Mouse (Mus musculus) hindbrain, embryonic 16.5 days (tissue): Measurements from ENCODE around the gene Enoph1. TPM values are rescaled to one million over a fixed set of nuclear protein-coding genes. Genes with fewer than 3 reads are reported as not detected.

ENCODE experiments used
- ATAC-seq: fragments of 200-750 bp; cut with Nextera tagmentation; 2 replicates; pipeline ENCODE4 v1.8.0; 2017; ENCODE audit warnings: moderate TSS enrichment, moderate library complexity
- H3K27ac ChIP-seq: fragments of 300-500 bp; sonication (generic); 2 replicates; pipeline ENCODE4 v1.5.1; 2014; ENCODE audit warnings: low read depth, mild to moderate bottlenecking, control low read depth, low read length, moderate library complexity
- H3K27me3 ChIP-seq: fragments of 300-500 bp; sonication (generic); replicated peaks from 2 replicates; pipeline ENCODE4 v1.6.1; 2014; ENCODE audit warnings: low read length; ENCODE audit not compliant: control insufficient read depth, insufficient read depth
- H3K36me3 ChIP-seq: fragments of 300-500 bp; sonication (generic); 2 replicates; pipeline ENCODE4 v1.6.1; 2014; ENCODE audit warnings: mild to moderate bottlenecking, low read length, moderate library complexity, mixed read lengths; ENCODE audit not compliant: control insufficient read depth, insufficient read depth
- H3K4me1 ChIP-seq: fragments of 300-500 bp; sonication (generic); 2 replicates; pipeline ENCODE4 v1.6.1; 2014; ENCODE audit warnings: low read depth, low read length; ENCODE audit not compliant: control insufficient read depth, insufficient read depth
- H3K4me2 ChIP-seq: fragments of 300-500 bp; sonication (generic); 2 replicates; pipeline ENCODE4 v1.6.1; 2014; ENCODE audit warnings: mild to moderate bottlenecking, low read length, control low read depth, moderate library complexity
- H3K4me3 ChIP-seq: fragments of 300-500 bp; sonication (generic); 2 replicates; pipeline ENCODE4 v1.5.1; 2014; ENCODE audit warnings: mild to moderate bottlenecking, low read length, control low read depth, moderate library complexity
- H3K9ac ChIP-seq: fragments of 300-500 bp; sonication (generic); 2 replicates; pipeline ENCODE4 v1.6.1; 2014; ENCODE audit warnings: low read depth, mild to moderate bottlenecking, control low read depth, low read length, moderate library complexity
- H3K9me3 ChIP-seq: fragments of 300-500 bp; sonication (generic); 2 replicates; pipeline ENCODE4 v1.6.1; 2014; ENCODE audit warnings: mild to moderate bottlenecking, low read length, moderate library complexity; ENCODE audit not compliant: control insufficient read depth
- WGBS: fragments of 180-500 bp; shearing (Covaris S2); extraction: QIAGEN DNeasy Blood & Tissue Kit; methylation state at CpG from one replicate; pipeline ENCODE4 v1.1.7; 2014; 5-methylcytosine and 5-hydroxymethylcytosine counted together
- polyA plus RNA-seq: library from polyadenylated mRNA; unstranded; fragments of >200 nt; fragmentation: Nextera tagmentation; extraction: Ambion mirVana; gene quantifications from 2 replicates; pipeline ENCODE4 v1.2.1, GENCODE M21; 2015

The Enoph1 gene
- polyA plus RNA-seq, 1 experiment from 2014 or later = 62.2 TPM

GRCm38 (mm10) chr5:100007040-100007375, 32.8 kb upstream of the Enoph1 start:
- no peak for ATAC-seq
- H3K36me3 ChIP-seq = no peaks in the 10 kb centered on the region
- 76% methylated on average over 4 of the region's 4 CpGs for WGBS

GRCm38 (mm10) chr5:100008485-100008884, 31.3 kb upstream of the Enoph1 start:
- H3K9me3 ChIP-seq = no peaks in the 10 kb centered on the region
- ATAC-seq = no peak
- no peak overlapping the region for H3K9ac ChIP-seq
- no peak overlapping the region for H3K4me3 ChIP-seq
- H3K4me1 ChIP-seq = no peaks in the 10 kb centered on the region
- H3K36me3 ChIP-seq = no peaks in the 10 kb centered on the region
- 68% methylated on average over 3 of the region's 3 CpGs for whole genome bisulfite sequencing
- no peak overlapping the region for H3K27ac ChIP-seq
- no peaks in the 10 kb centered on the region for H3K27me3 ChIP-seq
- no peak overlapping the region for H3K4me2 ChIP-seq

More at GRCm38 (mm10) chr5:100007040-100007375, 32.8 kb upstream of the Enoph1 start:
- H3K27me3 ChIP-seq = no peaks in the 10 kb centered on the region
- H3K27ac ChIP-seq = no peak overlapping the region
- H3K4me2 ChIP-seq = no peak overlapping the region
- no peak overlapping the region for H3K9ac ChIP-seq
- H3K9me3 ChIP-seq = no peaks in the 10 kb centered on the region
- H3K4me3 ChIP-seq = no peak overlapping the region
- no peaks in the 10 kb centered on the region for H3K4me1 ChIP-seq

GRCm38 (mm10) chr5:100012599-100012998, 27.2 kb upstream of the Enoph1 start:
- H3K9ac ChIP-seq = no peak overlapping the region
- 86% methylated on average over 9 of the region's 9 CpGs for WGBS
- no peaks in the 10 kb centered on the region for H3K4me1 ChIP-seq
- no peaks in the 10 kb centered on the region for H3K27me3 ChIP-seq
- H3K4me3 ChIP-seq = no peak overlapping the region
- no peak overlapping the region for H3K27ac ChIP-seq
- H3K4me2 ChIP-seq = no peak overlapping the region
- H3K9me3 ChIP-seq = no peaks in the 10 kb centered on the region
- ATAC-seq = no peak
- no peaks in the 10 kb centered on the region for H3K36me3 ChIP-seq

GRCm38 (mm10) chr5:100020089-100020488, 19.7 kb upstream of the Enoph1 start:
- H3K4me2 ChIP-seq = no peak overlapping the region
- no peak overlapping the region for H3K27ac ChIP-seq
- H3K9me3 ChIP-seq = no peaks in the 10 kb centered on the region
- no peak overlapping the region for H3K9ac ChIP-seq
- no peaks in the 10 kb centered on the region for H3K36me3 ChIP-seq
- no peak for ATAC-seq
- H3K4me3 ChIP-seq = no peak overlapping the region
- H3K27me3 ChIP-seq = no peaks in the 10 kb centered on the region
- H3K4me1 ChIP-seq = no peaks in the 10 kb centered on the region

GRCm38 (mm10) chr5:100024403-100024802, 15.4 kb upstream of the Enoph1 start:
- Histone ChIP-seq H3K27ac (no peak overlapping the region), H3K9me3 (no peaks in the 10 kb centered on the region), H3K27me3 (no peaks in the 10 kb centered on the region), H3K4me2 (no peak overlapping the region), H3K9ac (no peak overlapping the region), H3K4me3 (no peak overlapping the region), H3K36me3 (no peaks in the 10 kb centered on the region), H3K4me1 (no peaks in the 10 kb centered on the region)
- WGBS = 77% methylated on average over 5 of the region's 5 CpGs
- ATAC-seq = no peak

GRCm38 (mm10) chr5:100024868-100025267, 14.9 kb upstream of the Enoph1 start:
- no peaks in the 10 kb centered on the region for H3K27me3 ChIP-seq

GRCm38 (mm10) chr5:100030069-100030468, 9.7 kb upstream of the Enoph1 start:
- Histone ChIP-seq H3K36me3 (peaks cover 14% of the 10 kb centered on the region), H3K9ac (no peak overlapping the region), H3K27ac (peak overlapping the region; percentile 16; the same call in 1 of the 2 replicates), H3K4me3 (no peak overlapping the region), H3K9me3 (no peaks in the 10 kb centered on the region), H3K4me1 (no peaks in the 10 kb centered on the region; the same call in none of the 2 replicates), H3K4me2 (no peak overlapping the region), H3K27me3 (no peaks in the 10 kb centered on the region)
- 17% methylated on average over 6 of the region's 6 CpGs for WGBS
- ATAC-seq = peak; percentile 78

More at GRCm38 (mm10) chr5:100024868-100025267, 14.9 kb upstream of the Enoph1 start:
- Histone ChIP-seq H3K4me3 (no peak overlapping the region), H3K9me3 (no peaks in the 10 kb centered on the region), H3K4me1 (no peaks in the 10 kb centered on the region), H3K27ac (no peak overlapping the region), H3K36me3 (no peaks in the 10 kb centered on the region), H3K9ac (no peak overlapping the region), H3K4me2 (no peak overlapping the region)
- no peak for ATAC-seq
- 86% methylated on average over 1 of the region's 1 CpGs for WGBS

- Histone ChIP-seq H3K27me3 (no peaks in the 10 kb centered on the region), H3K36me3 (peaks cover 15% of the 10 kb centered on the region), H3K4me2 (no peak overlapping the region), H3K4me3 (no peak overlapping the region), H3K4me1 (peaks cover 14% of the 10 kb centered on the region), H3K9me3 (no peaks in the 10 kb centered on the region), H3K9ac (no peak overlapping the region), H3K27ac (no peak overlapping the region)
- 87% methylated on average over 2 of the region's 2 CpGs for WGBS
- 0 out of 2 replicates have a peak, but pooled peaks have one; percentile 15 for ATAC-seq
Measured at GRCm38 (mm10) chr5:100032107-100032506, 7.7 kb upstream of the Enoph1 start.

GRCm38 (mm10) chr5:100032646-100033045, 7.1 kb upstream of the Enoph1 start:
- Histone ChIP-seq H3K27me3 (no peaks in the 10 kb centered on the region), H3K4me3 (no peak overlapping the region), H3K27ac (no peak overlapping the region), H3K4me2 (no peak overlapping the region), H3K9me3 (no peaks in the 10 kb centered on the region), H3K9ac (no peak overlapping the region), H3K4me1 (peaks cover 20% of the 10 kb centered on the region), H3K36me3 (peaks cover 15% of the 10 kb centered on the region)
- ATAC-seq = no peak
- 70% methylated on average over 3 of the region's 3 CpGs for WGBS

GRCm38 (mm10) chr5:100035950-100036349, 3.8 kb upstream of the Enoph1 start:
- Histone ChIP-seq H3K27me3 (no peaks in the 10 kb centered on the region), H3K9me3 (no peaks in the 10 kb centered on the region), H3K4me2 (peak overlapping the region; percentile 89), H3K4me3 (no peak overlapping the region; the same call in 1 of the 2 replicates), H3K27ac (no peak overlapping the region), H3K36me3 (peaks cover 15% of the 10 kb centered on the region), H3K9ac (no peak overlapping the region), H3K4me1 (peaks cover 24% of the 10 kb centered on the region)
- no peak for ATAC-seq
- 40% methylated on average over 7 of the region's 7 CpGs for WGBS
